Mouse (Mus musculus): ENCODE data around the gene Cdh4. TPM values are rescaled to one million over a fixed set of nuclear protein-coding genes. Genes with fewer than 3 reads are reported as not detected.

The Cdh4 gene
- total and polyA plus RNA-seq, 2 experiments from 2014 or later = 58.9 to 84.0 TPM

GRCm38 (mm10) chr2:179698196-179698985, 256.2 kb downstream of the Cdh4 start:
- no peak for TF ChIP-seq CTCF (IDR thresholded peaks at IDR 0.05; ENCODE audit: low read depth)
- DNase-seq = no peak
- WGBS = 46% methylated on average over 12 of the region's 12 CpGs
- H3K9ac ChIP-seq = no peak overlapping the region
- no peak overlapping the region for H3K4me3 ChIP-seq (ENCODE audit: low read depth, low read length)
- no peaks in the 10 kb centered on the region for H3K9me3 ChIP-seq (ENCODE audit: low read length)
- peaks cover 4% of the 10 kb centered on the region; the same call in 1 of the 2 replicates for H3K4me1 ChIP-seq (ENCODE audit: insufficient read depth)
- peak; percentile 35 for ATAC-seq
- no peaks in the 10 kb centered on the region for H3K36me3 ChIP-seq (ENCODE audit: insufficient read depth)
- no peak overlapping the region for H3K4me2 ChIP-seq (ENCODE audit: low read depth)
- no peaks in the 10 kb centered on the region for H3K27me3 ChIP-seq (ENCODE audit: insufficient read depth, low read length)
- no peak overlapping the region for H3K27ac ChIP-seq (ENCODE audit: low read depth, low read length)

- ATAC-seq = no peak
These were observed 262.8 kb downstream of the Cdh4 start for GRCm38 (mm10) chr2:179705043-179705442.

GRCm38 (mm10) chr2:179705461-179705860, 263.2 kb downstream of the Cdh4 start:
- ATAC-seq (no peak), DNase-seq (no peak)
- Histone ChIP-seq H3K27ac (ENCODE audit: low read depth, low read length) (no peak overlapping the region), H3K36me3 (ENCODE audit: insufficient read depth) (no peaks in the 10 kb centered on the region), H3K4me1 (ENCODE audit: insufficient read depth) (peaks cover 8% of the 10 kb centered on the region; the same call in 1 of the 2 replicates), H3K9me3 (ENCODE audit: low read length) (no peaks in the 10 kb centered on the region), H3K27me3 (ENCODE audit: insufficient read depth, low read length) (no peaks in the 10 kb centered on the region), H3K9ac (no peak overlapping the region), H3K4me3 (ENCODE audit: low read depth, low read length) (no peak overlapping the region), H3K4me2 (ENCODE audit: low read depth) (no peak overlapping the region)
- 56% methylated on average over 7 of the region's 7 CpGs for WGBS
- no peak for TF ChIP-seq CTCF (IDR thresholded peaks at IDR 0.05; ENCODE audit: low read depth)

More at GRCm38 (mm10) chr2:179705043-179705442, 262.8 kb downstream of the Cdh4 start:
- H3K4me3 ChIP-seq (ENCODE audit: low read depth, low read length) = no peak overlapping the region
- DNase-seq = no peak
- no peak overlapping the region for H3K27ac ChIP-seq (ENCODE audit: low read depth, low read length)
- H3K27me3 ChIP-seq (ENCODE audit: insufficient read depth, low read length) = no peaks in the 10 kb centered on the region
- no peak overlapping the region for H3K9ac ChIP-seq
- no peak for TF ChIP-seq CTCF (IDR thresholded peaks at IDR 0.05; ENCODE audit: low read depth)
- no peaks in the 10 kb centered on the region for H3K9me3 ChIP-seq (ENCODE audit: low read length)
- H3K36me3 ChIP-seq (ENCODE audit: insufficient read depth) = no peaks in the 10 kb centered on the region
- H3K4me1 ChIP-seq (ENCODE audit: insufficient read depth) = peaks cover 4% of the 10 kb centered on the region; the same call in 1 of the 2 replicates
- H3K4me2 ChIP-seq (ENCODE audit: low read depth) = no peak overlapping the region
- 68% methylated on average over 11 of the region's 11 CpGs for WGBS

- Histone ChIP-seq H3K4me2 (ENCODE audit: low read depth) (no peak overlapping the region), H3K36me3 (ENCODE audit: insufficient read depth) (no peaks in the 10 kb centered on the region), H3K27me3 (ENCODE audit: insufficient read depth, low read length) (no peaks in the 10 kb centered on the region), H3K27ac (ENCODE audit: low read depth, low read length) (no peak overlapping the region), H3K4me1 (ENCODE audit: insufficient read depth) (0 out of 2 replicates have a peak, but pooled peaks cover 5% of the 10 kb centered on the region), H3K4me3 (ENCODE audit: low read depth, low read length) (no peak overlapping the region), H3K9ac (no peak overlapping the region), H3K9me3 (ENCODE audit: low read length) (no peaks in the 10 kb centered on the region)
- WGBS = 97% methylated on average over 3 of the region's 3 CpGs
- DNase-seq (no peak), ATAC-seq (no peak)
- TF ChIP-seq CTCF (IDR thresholded peaks at IDR 0.05; ENCODE audit: low read depth) = no peak
These were observed 264.4 kb downstream of the Cdh4 start for GRCm38 (mm10) chr2:179706616-179707015.

GRCm38 (mm10) chr2:179709111-179709510, 266.9 kb downstream of the Cdh4 start:
- H3K4me2 ChIP-seq (ENCODE audit: low read depth) = no peak overlapping the region
- H3K4me1 ChIP-seq (ENCODE audit: insufficient read depth) = 0 out of 2 replicates have a peak, but pooled peaks cover 5% of the 10 kb centered on the region
- DNase-seq = no peak
- H3K9ac ChIP-seq = no peak overlapping the region
- peak; percentile 40; the same call in 1 of the 2 replicates for ATAC-seq
- no peaks in the 10 kb centered on the region for H3K27me3 ChIP-seq (ENCODE audit: insufficient read depth, low read length)
- no peaks in the 10 kb centered on the region for H3K36me3 ChIP-seq (ENCODE audit: insufficient read depth)
- TF ChIP-seq CTCF (IDR thresholded peaks at IDR 0.05; ENCODE audit: low read depth) = peak; percentile 33; the same call in 1 of the 2 replicates
- 91% methylated on average over 2 of the region's 2 CpGs for WGBS
- no peak overlapping the region for H3K27ac ChIP-seq (ENCODE audit: low read depth, low read length)
- no peaks in the 10 kb centered on the region for H3K9me3 ChIP-seq (ENCODE audit: low read length)
- no peak overlapping the region for H3K4me3 ChIP-seq (ENCODE audit: low read depth, low read length)

GRCm38 (mm10) chr2:179712690-179713089, 270.5 kb downstream of the Cdh4 start:
- H3K4me3 ChIP-seq (ENCODE audit: low read depth, low read length) = no peak overlapping the region
- H3K4me2 ChIP-seq (ENCODE audit: low read depth) = no peak overlapping the region
- H3K9ac ChIP-seq = no peak overlapping the region
- TF ChIP-seq CTCF (IDR thresholded peaks at IDR 0.05; ENCODE audit: low read depth) = no peak
- H3K27me3 ChIP-seq (ENCODE audit: insufficient read depth, low read length) = no peaks in the 10 kb centered on the region
- H3K9me3 ChIP-seq (ENCODE audit: low read length) = no peaks in the 10 kb centered on the region
- 57% methylated on average over 7 of the region's 7 CpGs for WGBS
- DNase-seq (no peak), ATAC-seq (no peak)
- no peak overlapping the region for H3K27ac ChIP-seq (ENCODE audit: low read depth, low read length)
- 0 out of 2 replicates have a peak, but pooled peaks cover 5% of the 10 kb centered on the region for H3K4me1 ChIP-seq (ENCODE audit: insufficient read depth)
- H3K36me3 ChIP-seq (ENCODE audit: insufficient read depth) = no peaks in the 10 kb centered on the region

- H3K27ac ChIP-seq (ENCODE audit: low read depth, low read length) = no peak overlapping the region
- no peaks in the 10 kb centered on the region for H3K9me3 ChIP-seq (ENCODE audit: low read length)
- H3K4me2 ChIP-seq (ENCODE audit: low read depth) = no peak overlapping the region
- 78% methylated on average over 4 of the region's 4 CpGs for WGBS
- 0 out of 2 replicates have a peak, but pooled peaks cover 5% of the 10 kb centered on the region for H3K4me1 ChIP-seq (ENCODE audit: insufficient read depth)
- no peaks in the 10 kb centered on the region for H3K27me3 ChIP-seq (ENCODE audit: insufficient read depth, low read length)
- H3K36me3 ChIP-seq (ENCODE audit: insufficient read depth) = no peaks in the 10 kb centered on the region
- DNase-seq (no peak), ATAC-seq (no peak)
- H3K4me3 ChIP-seq (ENCODE audit: low read depth, low read length) = no peak overlapping the region
- no peak for TF ChIP-seq CTCF (IDR thresholded peaks at IDR 0.05; ENCODE audit: low read depth)
- no peak overlapping the region for H3K9ac ChIP-seq
These were observed 271.1 kb downstream of the Cdh4 start for GRCm38 (mm10) chr2:179713326-179713725.

Data from forebrain, postnatal 0 days (tissue).